Mouse (Mus musculus): Measurements from ENCODE around the gene Vkorc1l1.

DNA sequence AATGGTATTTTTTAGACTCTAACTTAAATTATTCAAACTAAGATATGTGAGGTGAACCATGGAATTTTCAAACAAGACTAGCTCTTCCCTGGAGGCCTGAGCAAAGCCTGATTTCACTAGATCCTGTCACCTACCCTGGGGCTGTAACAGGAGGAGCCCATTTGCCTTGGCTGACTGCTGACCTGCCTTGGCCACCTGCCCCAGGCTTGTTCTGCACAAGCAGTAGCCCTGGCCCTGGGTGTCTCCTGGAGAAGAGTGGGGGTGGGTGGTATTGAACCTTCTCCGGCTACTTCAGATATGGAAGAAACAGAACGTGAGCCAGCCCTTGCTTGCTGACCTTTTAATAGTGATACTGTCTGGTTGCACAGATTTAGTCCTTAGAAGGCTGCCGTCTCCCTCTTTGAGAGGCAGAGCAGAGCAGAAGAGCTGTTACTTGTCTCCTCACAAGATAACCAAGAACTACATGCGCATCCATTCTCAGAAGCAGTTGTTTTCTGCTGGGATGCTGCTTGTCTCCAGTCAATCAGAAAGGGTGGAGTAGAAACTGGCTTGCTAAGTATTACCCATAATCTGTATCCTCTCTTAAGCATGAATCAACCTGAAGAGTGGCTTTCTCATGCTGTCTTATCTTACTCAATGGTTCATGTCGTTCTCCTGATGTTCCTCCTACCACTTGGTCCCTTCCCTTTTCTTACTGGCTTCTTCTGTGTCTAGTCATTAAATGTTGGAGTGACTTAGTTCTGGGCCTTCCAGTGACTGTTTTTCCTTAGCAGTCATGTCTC lies 12.9 kb downstream of the Vkorc1l1 start:
- no peak for TF ChIP-seq CTCF (IDR thresholded peaks at IDR 0.05; ENCODE audit: low read depth)
- TF ChIP-seq EP300 (optimal IDR thresholded peaks at IDR 0.05) = no peak
